ENCODE assay signal across 8 mouse cellular contexts in genomic region chr6:101261513-101261912, GRCm38 (mm10).
DNase-seq lines count a peak whose midpoint lies in the region; ATAC-seq and TF ChIP-seq lines count a peak whose summit lies in the region.

No protein-coding gene starts in this region.

- no peaks in the 10 kb centered on the region for H3K36me3 ChIP-seq in heart, embryonic 12.5 days
- H3K36me3 ChIP-seq in thymus, adult 2 months (ENCODE audit: control insufficient read depth, insufficient read depth, low read length): no peaks in the 10 kb centered on the region

- no peak for ATAC-seq in heart, embryonic 12.5 days (ENCODE audit: insufficient number of reproducible peaks, low FRiP score)
- ATAC-seq in inflammation-experienced regulatory T-cells, adult 6 months: no peak

- no peak for TF ChIP-seq POLR2A in thymus, adult 2 months (IDR thresholded peaks at IDR 0.05; ENCODE audit: control insufficient read depth, extremely low read depth, insufficient read depth, low read length, poor library complexity)

- H3K27ac ChIP-seq in heart, embryonic 12.5 days (ENCODE audit: poor library complexity, severe bottlenecking): no peak overlapping the region
- H3K27ac ChIP-seq in thymus, adult 2 months (ENCODE audit: control insufficient read depth, insufficient read depth, low read length): no peak overlapping the region

- no peaks in the 10 kb centered on the region for H3K27me3 ChIP-seq in heart, embryonic 12.5 days (replicated peaks)
- no peaks in the 10 kb centered on the region for H3K27me3 ChIP-seq in thymus, adult 2 months (ENCODE audit: control insufficient read depth, insufficient read depth, low read length)

- intact Hi-C loops in heart, postnatal 10 days (cut with DNase I): loop anchor here (1.0 to 5.0 kb wide), 3 partner anchors 41 to 589 kb away; partner anchors contain the start of gene Shq1
- intact Hi-C loops in left cerebral cortex, postnatal 4 days (cut with DNase I): loop anchor here (2.0 kb wide), 2 partner anchors 63 to 379 kb away; no protein-coding TSS in a partner anchor

- H3K9ac ChIP-seq in heart, embryonic 12.5 days: no peak overlapping the region

- WGBS in heart, embryonic 12.5 days: 8% methylated on average over 4 of the region's 4 CpGs
- 12% methylated on average over 4 of the region's 4 CpGs for WGBS in thymus, adult 2 months

- H3K4me3 ChIP-seq in heart, embryonic 12.5 days: no peak overlapping the region
- no peak overlapping the region for H3K4me3 ChIP-seq in thymus, adult 2 months (ENCODE audit: control insufficient read depth, insufficient read depth, low read length)

- H3K4me1 ChIP-seq in heart, embryonic 12.5 days (replicated peaks): peaks cover 30% of the 10 kb centered on the region
- H3K4me1 ChIP-seq in thymus, adult 2 months (replicated peaks; ENCODE audit: control insufficient read depth, insufficient read depth, low read length): no peaks in the 10 kb centered on the region

- no peak overlapping the region for H3K4me2 ChIP-seq in heart, embryonic 12.5 days

- H3K9me3 ChIP-seq in heart, embryonic 12.5 days (replicated peaks): no peaks in the 10 kb centered on the region

- peak; percentile 49 to 72 for DNase-seq in heart, postnatal 10 days
- DNase-seq in thymus, adult 2 months: peak; percentile 9
- DNase-seq in thymus, adult 18-20 months: no peak
- peak; percentile 51 to 70 for DNase-seq in cerebellum, postnatal 4 days (ENCODE audit: low spot score in 2 of 2)
- DNase-seq in left cerebral cortex, postnatal 4 days: peak; percentile 49
- peak; percentile 25 for DNase-seq in skeletal muscle tissue, adult 2 months (ENCODE audit: low read depth, low spot score)

- TF ChIP-seq CTCF in thymus, adult 2 months (IDR thresholded peaks at IDR 0.05; ENCODE audit: borderline replicate concordance, control insufficient read depth, extremely low read depth, insufficient read depth, low read length, poor library complexity): no peak

Comparison
In these comparisons a context has a peak if more than half of its experiments do, and no peak if none do; other contexts are left out.
1. DNase-seq: peak in heart, postnatal 10 days (2 of 2), thymus, adult 2 months (single experiment), cerebellum, postnatal 4 days (2 of 2), left cerebral cortex, postnatal 4 days (single experiment) and skeletal muscle tissue, adult 2 months (single experiment); none in thymus, adult 18-20 months (0 of 2).